In genomic region chr11:60878056-60878612, GRCm38 (mm10) we compare ENCODE assay signal across 8 mouse cellular contexts. TPM values are rescaled to one million over a fixed set of nuclear protein-coding genes. Genes with fewer than 3 reads are reported as not detected.
A peak's percentile ranks its signal among the peaks of the same experiment; 100 is the strongest.
DNase-seq lines count a peak whose midpoint lies in the region; ATAC-seq and TF ChIP-seq lines count a peak whose summit lies in the region.

No protein-coding gene starts in this region.

- H3K4me2 ChIP-seq in forebrain, embryonic 15.5 days (replicated peaks), result peak overlapping the region; percentile 65
- peak overlapping the region; percentile 78 for H3K4me2 ChIP-seq in hindbrain, embryonic 16.5 days (ENCODE audit: low read length)
- H3K4me2 ChIP-seq in limb, embryonic 11.5 days (ENCODE audit: low read depth, severe bottlenecking), result peak overlapping the region; percentile 57

- WGBS in spleen, adult 2 months, result under 1% methylated on average over 51 of the region's 52 CpGs
- WGBS in forebrain, embryonic 15.5 days, result under 1% methylated on average over 51 of the region's 52 CpGs
- under 1% methylated on average over 42 of the region's 52 CpGs for WGBS in hindbrain, embryonic 16.5 days
- under 1% methylated on average over 47 of the region's 52 CpGs for WGBS in limb, embryonic 11.5 days

- H3K27me3 ChIP-seq in spleen, adult 2 months (ENCODE audit: control insufficient read depth, insufficient read depth, low read length), result no peaks in the 10 kb centered on the region
- no peaks in the 10 kb centered on the region for H3K27me3 ChIP-seq in forebrain, embryonic 15.5 days
- no peaks in the 10 kb centered on the region for H3K27me3 ChIP-seq in hindbrain, embryonic 16.5 days (replicated peaks; ENCODE audit: control insufficient read depth, insufficient read depth, low read length)
- no peaks in the 10 kb centered on the region for H3K27me3 ChIP-seq in limb, embryonic 11.5 days (ENCODE audit: control insufficient read depth, insufficient read depth, low read length)

- peak; percentile 14 to 37 for DNase-seq in spleen, adult 2 months (ENCODE audit: low read depth in 1 of 2, low spot score in 2 of 2)
- DNase-seq in spleen, adult 18-20 months, result no peak
- peak; percentile 58 for DNase-seq in limb, embryonic 11.5 days (ENCODE audit: low spot score)
- DNase-seq in testis, postnatal 14 days (ENCODE audit: low spot score), result peak; percentile 79

- peak overlapping the region; percentile 87 for H3K4me3 ChIP-seq in spleen, adult 2 months (ENCODE audit: extremely low read depth, insufficient read depth, insufficient read length)
- peak overlapping the region; percentile 82 for H3K4me3 ChIP-seq in brown adipose tissue, adult 24 weeks (ENCODE audit: insufficient read depth, low read depth, low read length)
- H3K4me3 ChIP-seq in forebrain, embryonic 15.5 days, result peak overlapping the region; percentile 67
- H3K4me3 ChIP-seq in hindbrain, embryonic 16.5 days (ENCODE audit: low read length), result peak overlapping the region; percentile 99
- peak overlapping the region; percentile 99 for H3K4me3 ChIP-seq in limb, embryonic 11.5 days (ENCODE audit: low read depth, low read length)

- peak overlapping the region; percentile 76 for H3K27ac ChIP-seq in spleen, adult 2 months (ENCODE audit: insufficient read depth, low read length)
- peak overlapping the region; percentile 89 for H3K27ac ChIP-seq in brown adipose tissue, adult 24 weeks (replicated peaks; ENCODE audit: low read depth, low read length)
- H3K27ac ChIP-seq in forebrain, embryonic 15.5 days (replicated peaks), result peak overlapping the region; percentile 91
- H3K27ac ChIP-seq in hindbrain, embryonic 16.5 days (ENCODE audit: low read depth, low read length), result peak overlapping the region; percentile 93
- H3K27ac ChIP-seq in limb, embryonic 11.5 days (replicated peaks; ENCODE audit: low read depth, low read length), result peak overlapping the region; percentile 81

- no peaks in the 10 kb centered on the region for H3K36me3 ChIP-seq in spleen, adult 2 months (ENCODE audit: control insufficient read depth, insufficient read depth, low read length)
- no peaks in the 10 kb centered on the region for H3K36me3 ChIP-seq in forebrain, embryonic 15.5 days
- H3K36me3 ChIP-seq in hindbrain, embryonic 16.5 days (ENCODE audit: control insufficient read depth, insufficient read depth, low read length), result no peaks in the 10 kb centered on the region
- H3K36me3 ChIP-seq in limb, embryonic 11.5 days (ENCODE audit: control insufficient read depth, insufficient read depth, low read length), result no peaks in the 10 kb centered on the region

- peaks cover 4% of the 10 kb centered on the region; the same call in 1 of the 2 replicates for H3K4me1 ChIP-seq in spleen, adult 2 months (ENCODE audit: control insufficient read depth, insufficient read depth, insufficient read length)
- H3K4me1 ChIP-seq in brown adipose tissue, adult 24 weeks (ENCODE audit: control insufficient read depth, insufficient read depth, insufficient read length, low read length), result peaks cover 22% of the 10 kb centered on the region
- H3K4me1 ChIP-seq in forebrain, embryonic 15.5 days, result peaks cover 41% of the 10 kb centered on the region
- H3K4me1 ChIP-seq in hindbrain, embryonic 16.5 days (ENCODE audit: control insufficient read depth, insufficient read depth, low read depth, low read length), result peaks cover 16% of the 10 kb centered on the region
- H3K4me1 ChIP-seq in limb, embryonic 11.5 days (ENCODE audit: control insufficient read depth, insufficient read depth, low read length), result peaks cover 10% of the 10 kb centered on the region

- no peak for TF ChIP-seq POLR2A in spleen, adult 2 months (IDR thresholded peaks at IDR 0.05; ENCODE audit: low read depth, low read length)

- no peaks in the 10 kb centered on the region for H3K9me3 ChIP-seq in forebrain, embryonic 15.5 days
- no peaks in the 10 kb centered on the region for H3K9me3 ChIP-seq in hindbrain, embryonic 16.5 days (ENCODE audit: control insufficient read depth, low read length)
- H3K9me3 ChIP-seq in limb, embryonic 11.5 days (ENCODE audit: control insufficient read depth, low read length), result no peaks in the 10 kb centered on the region

- no peak for TF ChIP-seq CTCF in spleen, adult 2 months (IDR thresholded peaks at IDR 0.05; ENCODE audit: extremely low read depth, insufficient read depth, insufficient read length, insufficient replicate concordance)

- H3K9ac ChIP-seq in forebrain, embryonic 15.5 days (replicated peaks), result peak overlapping the region; percentile 87
- H3K9ac ChIP-seq in hindbrain, embryonic 16.5 days (ENCODE audit: low read depth, low read length), result peak overlapping the region; percentile 96
- H3K9ac ChIP-seq in limb, embryonic 11.5 days (ENCODE audit: low read length), result peak overlapping the region; percentile 90

- peak; percentile 67 for ATAC-seq in forebrain, embryonic 15.5 days (replicated peaks)
- peak; percentile 77 for ATAC-seq in hindbrain, embryonic 16.5 days
- ATAC-seq in limb, embryonic 11.5 days (ENCODE audit: insufficient number of reproducible peaks, low FRiP score, low TSS enrichment, low read depth), result peak; percentile 59
- ATAC-seq in megakaryocyte-erythroid progenitor cell, adult 5-6 weeks (replicated peaks; ENCODE audit: low FRiP score, low TSS enrichment, poor library complexity, severe bottlenecking), result peak; percentile 34; the same call in 1 of the 2 replicates

RNA-seq across cellular contexts. Expression of gene Tmem11, which starts 0.9 kb away (rescaled TPM):
- 32.5 and 37.8 TPM in 2 replicates for polyA plus RNA-seq in spleen, adult 2 months (2012; rRNA removed)
- 60.2 and 63.5 TPM in 2 replicates for polyA plus RNA-seq in brown adipose tissue, adult 24 weeks (2012; ENCODE audit: insufficient read depth, insufficient read length, missing spikeins)
- 54.6 and 60.8 TPM in 2 replicates for polyA plus RNA-seq in forebrain, embryonic 15.5 days (2015; fragmentation: Nextera tagmentation; extraction: Ambion mirVana)
- polyA plus RNA-seq in hindbrain, embryonic 16.5 days (2015; fragmentation: Nextera tagmentation; extraction: Ambion mirVana), result 58.9 and 62.1 TPM in 2 replicates
- polyA plus RNA-seq in limb, embryonic 11.5 days (2014; fragmentation: Nextera tagmentation; extraction: Ambion mirVana), result 66.0 and 74.5 TPM in 2 replicates
- 33.3 and 41.4 TPM in 2 replicates for total RNA-seq in megakaryocyte-erythroid progenitor cell, adult 5-6 weeks (2014; fragmentation: Nextera tagmentation)
- 78.6 and 101 TPM in 2 replicates for total RNA-seq in megakaryocyte-erythroid progenitor cell, adult 5-6 weeks (2017)

RNA-seq across cellular contexts. Expression of gene Natd1, which starts 36.4 kb away (rescaled TPM):
- polyA plus RNA-seq in spleen, adult 2 months (2012; rRNA removed), result 23.2 and 27.1 TPM in 2 replicates
- 8.6 and 11.2 TPM in 2 replicates for polyA plus RNA-seq in brown adipose tissue, adult 24 weeks (2012; ENCODE audit: insufficient read depth, insufficient read length, missing spikeins)
- polyA plus RNA-seq in forebrain, embryonic 15.5 days (2015; fragmentation: Nextera tagmentation; extraction: Ambion mirVana), result 34.5 and 38.0 TPM in 2 replicates
- polyA plus RNA-seq in hindbrain, embryonic 16.5 days (2015; fragmentation: Nextera tagmentation; extraction: Ambion mirVana), result 24.5 and 28.0 TPM in 2 replicates
- polyA plus RNA-seq in limb, embryonic 11.5 days (2014; fragmentation: Nextera tagmentation; extraction: Ambion mirVana), result 16.1 and 18.3 TPM in 2 replicates
- 5.8 and 9.2 TPM in 2 replicates for total RNA-seq in megakaryocyte-erythroid progenitor cell, adult 5-6 weeks (2014; fragmentation: Nextera tagmentation)
- total RNA-seq in megakaryocyte-erythroid progenitor cell, adult 5-6 weeks (2017), result 1.4 and 2.2 TPM in 2 replicates

RNA-seq across cellular contexts. Expression of gene Dhrs7b, which starts 47.7 kb away (rescaled TPM):
- 5.6 and 6.0 TPM in 2 replicates for polyA plus RNA-seq in spleen, adult 2 months (2012; rRNA removed)
- polyA plus RNA-seq in brown adipose tissue, adult 24 weeks (2012; ENCODE audit: insufficient read depth, insufficient read length, missing spikeins), result 82.8 and 88.3 TPM in 2 replicates
- 31.0 and 32.3 TPM in 2 replicates for polyA plus RNA-seq in forebrain, embryonic 15.5 days (2015; fragmentation: Nextera tagmentation; extraction: Ambion mirVana)
- 36.9 and 39.3 TPM in 2 replicates for polyA plus RNA-seq in hindbrain, embryonic 16.5 days (2015; fragmentation: Nextera tagmentation; extraction: Ambion mirVana)
- 25.2 and 26.1 TPM in 2 replicates for polyA plus RNA-seq in limb, embryonic 11.5 days (2014; fragmentation: Nextera tagmentation; extraction: Ambion mirVana)
- 18.5 and 19.1 TPM in 2 replicates for total RNA-seq in megakaryocyte-erythroid progenitor cell, adult 5-6 weeks (2014; fragmentation: Nextera tagmentation)
- 15.4 and 27.2 TPM in 2 replicates for total RNA-seq in megakaryocyte-erythroid progenitor cell, adult 5-6 weeks (2017)

RNA-seq across cellular contexts. Expression of gene Map2k3, which starts 53.7 kb away (rescaled TPM):
- polyA plus RNA-seq in spleen, adult 2 months (2012; rRNA removed), result 22.0 and 23.2 TPM in 2 replicates
- 22.9 and 29.5 TPM in 2 replicates for polyA plus RNA-seq in brown adipose tissue, adult 24 weeks (2012; ENCODE audit: insufficient read depth, insufficient read length, missing spikeins)
- polyA plus RNA-seq in forebrain, embryonic 15.5 days (2015; fragmentation: Nextera tagmentation; extraction: Ambion mirVana), result 31.6 and 32.0 TPM in 2 replicates
- polyA plus RNA-seq in hindbrain, embryonic 16.5 days (2015; fragmentation: Nextera tagmentation; extraction: Ambion mirVana), result 30.1 and 33.6 TPM in 2 replicates
- 66.4 and 78.5 TPM in 2 replicates for polyA plus RNA-seq in limb, embryonic 11.5 days (2014; fragmentation: Nextera tagmentation; extraction: Ambion mirVana)
- 46.0 and 52.1 TPM in 2 replicates for total RNA-seq in megakaryocyte-erythroid progenitor cell, adult 5-6 weeks (2014; fragmentation: Nextera tagmentation)
- total RNA-seq in megakaryocyte-erythroid progenitor cell, adult 5-6 weeks (2017), result 13.5 and 19.1 TPM in 2 replicates

Comparison
In these comparisons a context has a peak if more than half of its experiments do, and no peak if none do; other contexts are left out.
1. DNase-seq: peak in spleen, adult 2 months (2 of 2), limb, embryonic 11.5 days (single experiment) and testis, postnatal 14 days (single experiment); none in spleen, adult 18-20 months (0 of 2).
2. Peak in every context shown above with its lines, with median percentiles within 50 percentile points of each other: H3K27ac ChIP-seq, H3K4me3 ChIP-seq, ATAC-seq, H3K4me2 ChIP-seq and H3K9ac ChIP-seq.